Mouse (Mus musculus) lung, embryonic 15.5 days (tissue): ENCODE measurements around the gene Mypop. TPM values are rescaled to one million over a fixed set of nuclear protein-coding genes. Genes with fewer than 3 reads are reported as not detected.
A peak's percentile ranks its signal among the peaks of the same experiment; 100 is the strongest.

ENCODE experiments used
- ATAC-seq: fragments of 200-750 bp; cut with Nextera tagmentation; 2 replicates; pipeline ENCODE4 v1.8.0; 2017; ENCODE audit warnings: moderate number of reproducible peaks, borderline replicate concordance; ENCODE audit not compliant: low FRiP score, low TSS enrichment; ENCODE audit errors: extremely low read depth
- H3K27ac ChIP-seq: fragments of 300-500 bp; sonication (generic); 2 replicates; pipeline ENCODE4 v1.5.1; 2015; ENCODE audit warnings: moderate library complexity, mild to moderate bottlenecking, inconsistent platforms
- H3K27me3 ChIP-seq: fragments of 300-500 bp; sonication (generic); 2 replicates; pipeline ENCODE4 v1.6.1; 2015; ENCODE audit warnings: inconsistent platforms
- H3K36me3 ChIP-seq: fragments of 300-500 bp; sonication (generic); 2 replicates; pipeline ENCODE4 v1.6.1; 2015; ENCODE audit warnings: inconsistent platforms
- H3K4me1 ChIP-seq: fragments of 300-500 bp; sonication (generic); 2 replicates; pipeline ENCODE4 v1.6.1; 2015; ENCODE audit warnings: inconsistent platforms
- H3K4me2 ChIP-seq: fragments of 300-500 bp; sonication (generic); 2 replicates; pipeline ENCODE4 v1.6.1; 2015; ENCODE audit warnings: inconsistent platforms, mild to moderate bottlenecking, moderate library complexity
- H3K4me3 ChIP-seq: fragments of 300-500 bp; sonication (generic); 2 replicates; pipeline ENCODE4 v1.5.1; 2015; ENCODE audit warnings: mild to moderate bottlenecking, inconsistent platforms
- H3K9ac ChIP-seq: fragments of 300-500 bp; sonication (generic); 2 replicates; pipeline ENCODE4 v1.6.1; 2015; ENCODE audit warnings: inconsistent platforms
- H3K9me3 ChIP-seq: fragments of 300-500 bp; sonication (generic); 2 replicates; pipeline ENCODE4 v1.6.1; 2016; ENCODE audit warnings: inconsistent platforms
- WGBS: fragments of 180-500 bp; shearing (Covaris S2); methylation state at CpG from one replicate; pipeline ENCODE4 v1.1.7; 2015; 5-methylcytosine and 5-hydroxymethylcytosine counted together
- polyA plus RNA-seq: library from polyadenylated mRNA; unstranded; fragments of >200 nt; fragmentation: Nextera tagmentation; extraction: Ambion mirVana; gene quantifications from 2 replicates; pipeline ENCODE4 v1.2.1, GENCODE M21; 2015

The Mypop gene
- polyA plus RNA-seq: 3.0 and 3.6 TPM in 2 replicates

DNA sequence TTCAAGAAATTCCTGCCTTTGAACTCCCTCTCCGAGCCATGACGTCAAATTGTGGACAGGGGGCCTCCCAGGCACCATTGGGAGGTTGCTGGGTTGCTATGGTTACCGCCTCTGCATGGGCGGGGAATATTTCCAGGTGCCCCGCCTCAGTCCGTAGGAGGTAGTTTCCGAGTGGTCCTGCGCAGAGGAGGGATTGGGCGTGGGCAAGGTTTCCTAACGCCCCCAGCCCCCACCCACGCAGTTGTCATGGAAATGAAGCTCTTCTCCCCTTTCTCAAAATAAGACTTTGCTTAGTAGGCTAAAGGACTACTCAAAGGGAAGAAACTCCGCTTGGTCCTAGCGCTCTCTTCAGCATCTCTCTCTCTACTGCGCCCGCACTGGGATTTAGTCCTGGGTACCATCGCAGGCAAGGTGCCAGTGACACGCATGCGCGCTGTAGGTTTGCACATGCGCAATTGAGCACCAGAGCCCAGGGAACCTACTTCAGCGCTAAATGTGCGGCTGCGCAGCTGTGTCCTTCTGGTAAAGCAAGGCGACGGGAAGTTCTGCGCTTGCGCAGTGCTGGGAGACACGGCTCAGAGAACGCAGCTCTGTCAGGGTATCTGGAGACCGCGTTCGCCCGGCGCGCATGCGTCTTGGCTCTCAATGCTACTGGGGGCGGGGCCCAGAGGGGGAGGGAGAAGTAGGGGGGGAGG lies at the start of gene Mypop:
TSS of gene Mypop (plus strand) at position 645 of the 695 bp plus-strand sequence.
- ATAC-seq: peak; percentile 93

GRCm38 (mm10) chr7:18942376-18942775 lies 48.7 kb upstream of the Mypop start:
- no peaks in the 10 kb centered on the region for H3K27me3 ChIP-seq
- no peak overlapping the region for H3K9ac ChIP-seq
- H3K4me3 ChIP-seq: no peak overlapping the region
- no peak overlapping the region for H3K27ac ChIP-seq
- H3K4me2 ChIP-seq: no peak overlapping the region
- no peaks in the 10 kb centered on the region for H3K4me1 ChIP-seq
- 29% methylated on average over 1 of the region's 1 CpGs for WGBS
- H3K9me3 ChIP-seq: no peaks in the 10 kb centered on the region
- no peaks in the 10 kb centered on the region for H3K36me3 ChIP-seq
- ATAC-seq: no peak

More for the DNA sequence above, at the start of gene Mypop:
- peak within 1 kb of the TSS; percentile 53 for H3K4me3 ChIP-seq
- H3K27me3 ChIP-seq: peaks cover 35% of the 10 kb centered on the region
- peak within 1 kb of the TSS; percentile 83 for H3K4me2 ChIP-seq
- H3K36me3 ChIP-seq: no peaks in the 10 kb centered on the region
- no peaks in the 10 kb centered on the region for H3K9me3 ChIP-seq
- H3K27ac ChIP-seq: peak within 1 kb of the TSS; percentile 57
- peak within 1 kb of the TSS; percentile 53 for H3K9ac ChIP-seq
- WGBS: under 1% methylated on average over 37 of the region's 37 CpGs
- peaks cover 22% of the 10 kb centered on the region for H3K4me1 ChIP-seq

DNA sequence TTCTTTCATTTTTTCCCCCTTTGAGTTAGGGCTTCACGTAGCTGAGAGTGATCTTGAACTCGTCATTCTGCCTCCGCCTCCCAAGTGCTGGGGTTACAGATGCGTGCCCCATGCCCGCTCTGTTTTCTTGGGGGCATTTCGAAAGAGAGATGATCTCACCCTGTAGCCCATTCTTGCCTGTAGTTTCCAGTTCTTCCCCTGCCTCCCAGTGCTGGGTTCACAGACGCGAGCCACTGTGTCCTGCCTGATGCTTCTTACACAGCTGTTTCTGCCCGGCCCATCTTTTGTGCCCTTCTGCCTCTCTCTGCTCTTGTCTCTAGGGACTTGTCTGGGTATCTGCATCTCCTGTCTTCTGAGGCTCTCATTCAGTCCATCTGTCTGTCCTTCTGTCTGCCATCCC lies 48.2 kb upstream of the Mypop start:
- Histone ChIP-seq H3K9ac (no peak overlapping the region), H3K36me3 (no peaks in the 10 kb centered on the region), H3K9me3 (no peaks in the 10 kb centered on the region), H3K4me2 (no peak overlapping the region), H3K4me1 (no peaks in the 10 kb centered on the region), H3K27me3 (no peaks in the 10 kb centered on the region), H3K4me3 (no peak overlapping the region), H3K27ac (no peak overlapping the region)
- ATAC-seq: no peak
- WGBS: 60% methylated on average over 9 of the region's 9 CpGs

DNA sequence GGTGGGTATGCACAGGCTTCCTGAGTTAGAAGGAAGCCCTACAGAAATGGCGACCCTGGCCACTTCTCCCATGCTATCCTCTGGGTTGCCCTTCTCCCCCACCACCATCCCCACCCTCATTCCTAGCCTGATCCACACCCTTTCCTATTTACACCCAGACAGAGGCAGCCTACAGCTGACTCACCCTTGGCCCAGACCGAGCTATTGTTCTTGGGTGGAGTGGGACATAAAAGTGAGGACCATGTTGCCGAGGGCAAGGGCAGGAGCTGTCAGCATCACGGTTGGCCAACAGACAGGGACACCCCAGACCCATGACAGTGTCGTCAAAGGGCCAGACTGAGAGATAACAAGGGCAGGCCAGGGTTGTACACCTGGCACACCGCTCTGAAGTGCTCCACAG lies 42.9 kb upstream of the Mypop start:
- Histone ChIP-seq H3K9me3 (no peaks in the 10 kb centered on the region), H3K4me1 (0 out of 2 replicates have a peak, but pooled peaks cover 6% of the 10 kb centered on the region), H3K27ac (peak overlapping the region; percentile 26; the same call in 1 of the 2 replicates), H3K4me3 (no peak overlapping the region), H3K9ac (no peak overlapping the region), H3K36me3 (no peaks in the 10 kb centered on the region), H3K27me3 (no peaks in the 10 kb centered on the region), H3K4me2 (no peak overlapping the region)
- peak; percentile 55 for ATAC-seq
- WGBS: 54% methylated on average over 6 of the region's 6 CpGs

GRCm38 (mm10) chr7:18949781-18950522 lies 41.1 kb upstream of the Mypop start:
- Histone ChIP-seq H3K9ac (no peak overlapping the region), H3K4me1 (0 out of 2 replicates have a peak, but pooled peaks cover 6% of the 10 kb centered on the region), H3K27ac (no peak overlapping the region), H3K27me3 (no peaks in the 10 kb centered on the region), H3K9me3 (no peaks in the 10 kb centered on the region), H3K36me3 (no peaks in the 10 kb centered on the region), H3K4me2 (no peak overlapping the region), H3K4me3 (no peak overlapping the region)
- ATAC-seq: no peak
- WGBS: 27% methylated on average over 12 of the region's 12 CpGs

DNA sequence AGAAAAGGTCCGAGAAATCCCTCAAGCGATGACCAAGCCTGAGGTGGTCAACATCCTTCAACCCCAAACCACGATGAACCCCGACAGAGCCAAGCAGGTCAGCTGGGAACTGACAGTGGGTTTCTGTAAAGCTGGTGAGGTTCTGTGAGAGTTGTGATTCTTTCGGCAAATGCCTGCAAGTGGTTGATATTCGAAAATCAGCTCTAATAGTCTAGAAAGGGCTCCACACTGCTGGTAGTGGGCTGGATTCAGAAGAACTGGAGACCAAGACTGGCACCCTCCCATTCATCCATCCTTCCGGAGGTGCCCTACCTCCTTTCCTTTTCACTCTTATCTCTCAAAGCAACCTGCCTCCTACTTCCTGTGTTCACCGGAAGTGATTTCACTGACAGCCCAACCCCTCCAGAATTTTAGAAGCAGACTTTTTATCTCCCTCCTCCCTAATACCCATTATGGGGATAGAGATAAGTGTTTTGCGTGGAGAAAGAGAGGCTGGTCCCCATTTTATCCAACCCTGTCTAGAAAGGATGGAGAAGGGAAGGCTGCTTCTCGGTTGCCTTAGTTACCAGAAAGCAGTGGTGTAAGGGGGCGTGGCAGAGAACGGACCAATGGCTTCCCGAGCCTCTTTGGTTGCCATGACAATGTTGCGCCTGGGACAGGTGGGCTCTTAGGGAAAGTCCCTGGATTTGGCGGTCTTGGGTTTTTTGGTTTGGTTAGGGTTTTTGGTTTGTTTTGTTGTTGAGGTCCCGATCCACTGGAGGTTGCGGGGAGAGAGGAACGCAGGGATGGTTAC lies 40.3 kb upstream of the Mypop start:
- Histone ChIP-seq H3K9me3 (no peaks in the 10 kb centered on the region), H3K36me3 (no peaks in the 10 kb centered on the region), H3K27ac (no peak overlapping the region), H3K4me3 (no peak overlapping the region), H3K4me2 (no peak overlapping the region), H3K9ac (no peak overlapping the region), H3K4me1 (0 out of 2 replicates have a peak, but pooled peaks cover 6% of the 10 kb centered on the region), H3K27me3 (no peaks in the 10 kb centered on the region; the same call in 1 of the 2 replicates)
- WGBS: 25% methylated on average over 18 of the region's 18 CpGs
- no peak for ATAC-seq

GRCm38 (mm10) chr7:18951397-18951796 lies 39.6 kb upstream of the Mypop start:
- H3K36me3 ChIP-seq: no peaks in the 10 kb centered on the region
- 20% methylated on average over 15 of the region's 15 CpGs for WGBS
- H3K4me2 ChIP-seq: no peak overlapping the region
- no peaks in the 10 kb centered on the region for H3K9me3 ChIP-seq
- H3K27ac ChIP-seq: no peak overlapping the region
- H3K4me3 ChIP-seq: no peak overlapping the region
- H3K4me1 ChIP-seq: 0 out of 2 replicates have a peak, but pooled peaks cover 6% of the 10 kb centered on the region
- no peaks in the 10 kb centered on the region; the same call in 1 of the 2 replicates for H3K27me3 ChIP-seq
- no peak overlapping the region for H3K9ac ChIP-seq
- ATAC-seq: no peak

DNA sequence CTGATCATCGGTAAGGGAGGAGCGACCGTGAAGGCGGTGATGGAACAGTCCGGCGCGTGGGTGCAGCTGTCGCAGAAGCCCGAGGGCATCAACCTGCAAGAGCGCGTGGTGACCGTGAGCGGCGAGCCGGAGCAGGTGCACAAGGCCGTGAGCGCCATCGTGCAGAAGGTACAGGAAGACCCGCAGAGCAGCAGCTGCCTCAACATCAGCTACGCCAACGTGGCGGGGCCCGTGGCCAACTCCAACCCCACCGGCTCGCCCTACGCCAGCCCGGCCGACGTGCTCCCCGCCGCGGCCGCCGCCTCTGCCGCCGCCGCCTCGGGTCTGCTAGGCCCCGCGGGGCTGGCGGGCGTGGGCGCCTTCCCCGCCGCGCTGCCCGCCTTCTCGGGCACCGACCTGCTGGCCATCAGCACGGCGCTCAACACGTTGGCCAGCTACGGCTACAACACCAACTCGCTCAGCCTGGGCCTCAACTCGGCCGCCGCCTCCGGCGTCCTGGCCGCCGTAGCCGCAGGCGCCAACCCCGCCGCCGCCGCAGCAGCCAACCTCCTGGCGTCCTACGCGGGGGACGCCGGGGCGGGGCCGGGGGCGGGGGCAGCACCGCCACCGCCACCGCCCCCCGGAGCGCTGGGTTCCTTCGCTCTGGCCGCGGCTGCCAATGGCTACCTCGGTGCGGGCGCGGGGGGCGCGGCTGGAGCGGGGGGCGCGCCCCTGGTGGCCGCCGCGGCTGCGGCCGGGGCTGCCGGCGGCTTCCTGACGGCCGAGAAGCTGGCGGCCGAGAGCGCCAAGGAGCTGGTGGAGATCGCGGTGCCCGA lies 33.3 kb upstream of the Mypop start:
- peak overlapping the region; percentile 56 for H3K9ac ChIP-seq
- peaks cover 21% of the 10 kb centered on the region for H3K4me1 ChIP-seq
- peak overlapping the region; percentile 54 for H3K4me3 ChIP-seq
- no peaks in the 10 kb centered on the region for H3K9me3 ChIP-seq
- H3K27me3 ChIP-seq: peaks cover 53% of the 10 kb centered on the region
- H3K4me2 ChIP-seq: peak overlapping the region; percentile 93
- 1% methylated on average over 94 of the region's 107 CpGs for WGBS
- ATAC-seq: peak; percentile 87
- no peaks in the 10 kb centered on the region for H3K36me3 ChIP-seq
- H3K27ac ChIP-seq: peak overlapping the region; percentile 56

GRCm38 (mm10) chr7:18958384-18958766 lies 32.7 kb upstream of the Mypop start:
- 1% methylated on average over 21 of the region's 21 CpGs for WGBS
- Histone ChIP-seq H3K27ac (peak overlapping the region; percentile 56), H3K36me3 (no peaks in the 10 kb centered on the region), H3K4me3 (peak overlapping the region; percentile 54), H3K9me3 (no peaks in the 10 kb centered on the region), H3K9ac (peak overlapping the region; percentile 56), H3K4me1 (peaks cover 24% of the 10 kb centered on the region), H3K4me2 (peak overlapping the region; percentile 93), H3K27me3 (peaks cover 59% of the 10 kb centered on the region)
- ATAC-seq: 0 out of 2 replicates have a peak, but pooled peaks have one; percentile 10

- Histone ChIP-seq H3K4me3 (no peak overlapping the region), H3K27me3 (peaks cover 70% of the 10 kb centered on the region), H3K4me1 (peaks cover 33% of the 10 kb centered on the region), H3K9ac (no peak overlapping the region), H3K9me3 (no peaks in the 10 kb centered on the region), H3K4me2 (0 out of 2 replicates have a peak overlapping the region, but pooled peaks have one; percentile 16), H3K27ac (peak overlapping the region; percentile 56), H3K36me3 (no peaks in the 10 kb centered on the region)
- ATAC-seq: peak; percentile 3; the same call in 1 of the 2 replicates
- WGBS: 45% methylated on average over 8 of the region's 8 CpGs
Observed at GRCm38 (mm10) chr7:18959446-18959845, 31.6 kb upstream of the Mypop start.
